Mouse (Mus musculus) mesoderm, embryonic 11.5 days (tissue): ENCODE measurements around the gene Defb41.
A peak's percentile ranks its signal among the peaks of the same experiment; 100 is the strongest.
"Not testable (repeated sequence)": the region's sequence is repeated elsewhere in the genome, so short reads cannot be mapped to it uniquely, and the experiment has no call there.

Experiments used
- DNase-seq: peaks from one replicate; pipeline ENCODE4 v3.0.0-alpha.2; 2012; ENCODE audit warnings: low read depth, low spot score

The Defb41 gene

GRCm38 (mm10) chr1:18265038-18265437 lies at the start of gene Defb41:
TSS of gene Defb41 (minus strand) at chr1:18265138.
- DNase-seq, result no peak

- DNase-seq, result no peak
Observed at GRCm38 (mm10) chr1:18308474-18308829, 43.5 kb upstream of the Defb41 start.

GRCm38 (mm10) chr1:18307545-18308473 lies 42.9 kb upstream of the Defb41 start:
- DNase-seq, result no peak

- DNase-seq, result no peak
Observed at GRCm38 (mm10) chr1:18292515-18292914, 27.6 kb upstream of the Defb41 start.

GRCm38 (mm10) chr1:18288860-18289259 lies 23.9 kb upstream of the Defb41 start:
- peak; percentile 20 for DNase-seq

- no peak for DNase-seq
Observed at GRCm38 (mm10) chr1:18287371-18287770, 22.4 kb upstream of the Defb41 start.

GRCm38 (mm10) chr1:18271095-18271494 lies 6.2 kb upstream of the Defb41 start:
- DNase-seq, result no peak

- DNase-seq, result no peak
Observed at GRCm38 (mm10) chr1:18268845-18269244, 3.9 kb upstream of the Defb41 start.

- not testable (repeated sequence) for DNase-seq
Observed at GRCm38 (mm10) chr1:18245801-18246580, 18.9 kb downstream of the Defb41 start.

- no peak for DNase-seq
Observed at GRCm38 (mm10) chr1:18237343-18237742, 27.6 kb downstream of the Defb41 start, which contains the start of gene Defb18. TSS of gene Defb18 (minus strand) at chr1:18237443.

GRCm38 (mm10) chr1:18223385-18223945 lies 41.5 kb downstream of the Defb41 start:
- DNase-seq, result peak; percentile 47
